Mouse (Mus musculus) small intestine, adult 2 months (tissue): ENCODE results near the gene Flg.

Experiments
- CTCF ChIP-seq: fragments of 200-500 bp; IDR thresholded peaks from 2 replicates; pipeline ENCODE4 v1.5.1; 2012; ENCODE audit warnings: low read depth, mild to moderate bottlenecking, control low read depth, inconsistent platforms, low read length, moderate library complexity, mixed read lengths; ENCODE audit not compliant: insufficient replicate concordance, insufficient read length; ENCODE audit errors: extremely low read depth
- POLR2A ChIP-seq: fragments of 200-500 bp; IDR thresholded peaks from 2 replicates; pipeline ENCODE4 v1.6.1; 2012; ENCODE audit warnings: low read depth, mild to moderate bottlenecking, control low read depth, inconsistent platforms, low read length, moderate library complexity

DNA sequence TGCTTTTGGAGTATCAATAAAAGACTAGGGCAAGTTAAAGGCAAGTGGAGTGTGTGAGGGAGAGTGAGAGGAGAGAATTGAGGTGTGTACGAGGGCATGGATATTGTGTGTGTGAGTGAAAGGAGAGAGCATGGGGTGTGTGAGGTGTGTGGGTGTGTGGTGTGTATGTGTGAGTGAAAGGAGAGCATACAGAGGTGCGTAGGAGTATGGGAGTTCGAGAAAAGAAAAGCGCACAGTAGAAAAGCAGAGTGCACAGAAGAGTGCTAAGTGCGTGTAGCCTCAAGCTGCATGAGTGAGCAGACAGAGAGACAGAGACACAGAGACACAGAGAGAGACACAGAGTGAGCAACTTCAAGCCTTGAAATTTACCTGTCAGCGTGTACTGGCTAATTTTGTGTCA, 26.5 kb downstream of the Flg start:
- TF ChIP-seq POLR2A (no peak), CTCF (no peak)
